Mouse (Mus musculus): ENCODE data around the gene Slc6a2. TPM values are rescaled to one million over a fixed set of nuclear protein-coding genes. Genes with fewer than 3 reads are reported as not detected.

Gene Slc6a2
- polyA plus RNA-seq, 1 experiment from 2014 or later, result not detected

DNA sequence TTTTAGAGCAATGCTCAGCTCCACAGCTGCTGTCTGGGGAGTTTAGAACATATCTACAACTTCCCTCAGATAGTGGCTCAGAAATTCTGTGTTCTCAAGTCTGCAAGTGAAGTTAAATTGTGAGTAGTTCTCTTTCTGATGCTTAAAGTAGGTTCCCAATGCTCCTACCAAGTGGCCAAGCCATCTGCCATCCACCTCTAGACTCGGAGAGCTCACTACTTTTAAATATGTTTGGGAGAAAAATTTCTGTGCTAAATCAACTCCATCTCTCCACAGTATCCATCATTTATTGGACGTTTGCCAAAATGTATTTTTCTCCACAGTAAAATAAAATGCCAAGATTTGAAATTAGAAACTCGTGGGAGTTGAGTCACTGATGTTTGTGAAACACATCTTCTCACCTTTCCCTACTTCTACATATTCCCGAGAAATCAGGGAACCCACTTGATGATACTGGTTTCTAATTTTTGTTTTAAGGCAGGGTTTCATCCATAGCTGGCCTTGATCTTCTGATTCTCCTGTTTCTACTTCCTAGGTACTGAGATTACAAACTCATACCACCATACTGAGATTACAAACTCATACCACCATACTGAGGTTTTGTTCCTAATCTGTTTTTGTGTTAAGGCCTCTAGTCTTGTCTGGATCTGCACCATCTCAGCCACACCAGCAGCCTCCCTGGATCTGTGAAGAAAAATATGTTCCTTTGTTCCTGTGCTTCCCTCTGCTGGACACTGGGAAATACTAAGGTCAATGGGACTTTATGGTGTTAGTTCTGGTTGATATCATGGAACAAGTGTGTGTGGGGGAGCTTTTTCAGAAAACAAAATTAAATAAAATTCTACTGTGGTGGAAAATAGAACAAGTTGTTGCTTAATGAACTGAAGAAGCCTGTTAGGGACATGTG lies 88.9 kb downstream of the Slc6a2 start:
- Histone ChIP-seq H3K79me2 (ENCODE audit: inconsistent target) (no peaks in the 10 kb centered on the region), H3K27ac (no peak overlapping the region), H3K4me3 (ENCODE audit: inconsistent target) (no peak overlapping the region), H3K36me3 (ENCODE audit: inconsistent target) (no peaks in the 10 kb centered on the region)
- 82% methylated on average over 4 of the region's 4 CpGs for WGBS (ENCODE audit: missing documents)

Other genes starting within 250 kb of the Slc6a2 start
- gene Mmp2, start 132.8 kb upstream of the Slc6a2 start, polyA plus RNA-seq (2018), result 0.17 to 0.64 TPM (median 0.20 TPM) in 3 replicates
- 21.3 to 65.7 TPM (median 29.4 TPM) in 3 replicates for gene Lpcat2, start 104.7 kb upstream of the Slc6a2 start, polyA plus RNA-seq (2018)
- gene Capns2, start 58.7 kb upstream of the Slc6a2 start, polyA plus RNA-seq (2018), result 1.4 TPM in 1 of 3 replicates, not detected in the others
- gene Ces1a, start 88.1 kb downstream of the Slc6a2 start, polyA plus RNA-seq (2018), result not detected in 3 replicates
- not detected in 3 replicates for gene Ces1b, start 119.9 kb downstream of the Slc6a2 start, polyA plus RNA-seq (2018)
- not detected in 3 replicates for gene Ces1c, start 171.2 kb downstream of the Slc6a2 start, polyA plus RNA-seq (2018)
- gene Ces1d, start 237.8 kb downstream of the Slc6a2 start, polyA plus RNA-seq (2018), result not detected in 3 replicates